Mouse (Mus musculus) left cerebral cortex, adult 11 months (tissue): ENCODE results near the gene Saa1.
"Not testable (repeated sequence)": the region's sequence is repeated elsewhere in the genome, so short reads cannot be mapped to it uniquely, and the experiment has no call there.

ENCODE experiments used
- DNase-seq: peaks from one replicate; pipeline ENCODE4 v3.0.0; 2022; ENCODE audit warnings: low spot score

Gene Saa1

GRCm38 (mm10) chr7:46742880-46743279 lies at the start of gene Saa1:
Gene Saa1 (minus strand): TSS chr7:46742980.
- DNase-seq = not testable (repeated sequence)

- DNase-seq = no peak
Observed at GRCm38 (mm10) chr7:46789177-46789849, 46.5 kb upstream of the Saa1 start.

- DNase-seq = peak; percentile 31
Observed at GRCm38 (mm10) chr7:46770706-46771105, 27.9 kb upstream of the Saa1 start.

GRCm38 (mm10) chr7:46768451-46768850 lies 25.7 kb upstream of the Saa1 start:
- DNase-seq = no peak

- no peak for DNase-seq
Observed at GRCm38 (mm10) chr7:46767371-46767770, 24.6 kb upstream of the Saa1 start.

- DNase-seq = no peak
Observed at GRCm38 (mm10) chr7:46764672-46765071, 21.9 kb upstream of the Saa1 start.

- no peak for DNase-seq
Observed at GRCm38 (mm10) chr7:46762601-46763000, 19.8 kb upstream of the Saa1 start.

- DNase-seq = no peak
Observed at GRCm38 (mm10) chr7:46761049-46761795, 18.4 kb upstream of the Saa1 start.

GRCm38 (mm10) chr7:46751490-46751889 lies 8.7 kb upstream of the Saa1 start, which contains the start of gene Saa2:
Gene Saa2 (plus strand): TSS chr7:46751790.
- no peak for DNase-seq

GRCm38 (mm10) chr7:46748459-46748858 lies 5.7 kb upstream of the Saa1 start:
- no peak for DNase-seq

GRCm38 (mm10) chr7:46746381-46746780 lies 3.6 kb upstream of the Saa1 start:
- DNase-seq = no peak

GRCm38 (mm10) chr7:46745816-46746215 lies 3.0 kb upstream of the Saa1 start:
- no peak for DNase-seq

- DNase-seq = not testable (repeated sequence)
Observed at GRCm38 (mm10) chr7:46740041-46740440, 2.7 kb downstream of the Saa1 start.

GRCm38 (mm10) chr7:46738561-46739460 lies 4.0 kb downstream of the Saa1 start:
- no peak for DNase-seq

GRCm38 (mm10) chr7:46734983-46735382 lies 7.8 kb downstream of the Saa1 start:
- DNase-seq = no peak

- DNase-seq = no peak
Observed at GRCm38 (mm10) chr7:46732458-46732857, 10.3 kb downstream of the Saa1 start, which contains the start of gene Saa4. Gene Saa4 (minus strand): TSS chr7:46732603.

GRCm38 (mm10) chr7:46727584-46727983 lies 15.2 kb downstream of the Saa1 start:
- DNase-seq = no peak

GRCm38 (mm10) chr7:46724396-46724795 lies 18.4 kb downstream of the Saa1 start:
- DNase-seq = no peak

GRCm38 (mm10) chr7:46723849-46724248 lies 18.9 kb downstream of the Saa1 start:
- no peak for DNase-seq

- no peak for DNase-seq
Observed at GRCm38 (mm10) chr7:46723354-46723753, 19.4 kb downstream of the Saa1 start.

GRCm38 (mm10) chr7:46720460-46720859 lies 22.3 kb downstream of the Saa1 start:
- no peak for DNase-seq

GRCm38 (mm10) chr7:46719526-46719925 lies 23.3 kb downstream of the Saa1 start:
- no peak for DNase-seq
